ENCODE assay signal across 8 mouse cellular contexts in the genomic region with DNA sequence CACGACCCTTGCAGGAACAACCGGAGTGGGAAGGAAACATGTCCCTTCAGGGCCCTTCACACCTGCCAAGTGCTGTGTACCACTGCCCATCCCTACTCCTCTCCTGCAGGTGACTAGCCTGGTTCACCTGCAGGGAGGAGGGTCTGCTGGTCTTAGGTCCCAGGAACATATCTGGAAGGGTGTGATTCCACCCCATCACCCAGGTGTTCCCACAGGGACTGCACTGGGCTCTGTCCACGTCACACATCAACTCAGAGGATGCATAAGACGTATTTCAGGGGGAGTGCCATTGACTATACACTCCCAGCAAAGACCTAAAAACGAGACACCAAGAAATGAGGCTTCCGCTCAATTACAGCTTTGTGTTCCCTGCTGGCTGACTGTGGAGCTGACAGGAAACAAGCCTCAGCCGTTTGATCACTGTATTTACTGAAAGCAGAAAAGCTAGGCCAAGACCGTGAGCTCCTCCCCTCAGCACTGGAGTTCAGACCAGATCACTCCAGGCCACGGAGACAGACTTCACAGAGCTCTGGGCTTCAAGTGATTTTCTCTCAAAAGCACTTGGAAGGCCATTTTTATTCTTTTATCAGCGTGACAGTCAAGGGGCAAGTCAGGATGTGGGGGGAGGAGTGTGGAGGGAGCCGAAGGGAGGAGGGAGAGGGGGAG.
DNase-seq lines count a peak whose midpoint lies in the region; ATAC-seq lines count a peak whose summit lies in the region.

No protein-coding gene starts in this region.

- H3K9me3 ChIP-seq in embryonic facial prominence, embryonic 10.5 days, result peaks cover 10% of the 10 kb centered on the region
- no peaks in the 10 kb centered on the region; the same call in 1 of the 2 replicates for H3K9me3 ChIP-seq in midbrain, embryonic 11.5 days (ENCODE audit: control insufficient read depth, low read length)

- peaks cover 29% of the 10 kb centered on the region for H3K4me1 ChIP-seq in embryonic facial prominence, embryonic 10.5 days
- H3K4me1 ChIP-seq in midbrain, embryonic 11.5 days (ENCODE audit: control insufficient read depth, insufficient read depth, low read length), result peaks cover 18% of the 10 kb centered on the region

- DNase-seq in Muller cell, postnatal 12 days (ENCODE audit: inconsistent ontology term), result peak; percentile 75
- DNase-seq in embryonic facial prominence, embryonic 10.5 days (ENCODE audit: low spot score), result peak; percentile 43
- DNase-seq in heart, postnatal 25 days (ENCODE audit: low spot score), result peak; percentile 34
- DNase-seq in kidney, postnatal 14 days, result peak; percentile 75
- DNase-seq in midbrain, embryonic 11.5 days (ENCODE audit: low spot score, missing footprints), result no peak
- DNase-seq in yolk sac, embryonic 10.5 days (ENCODE audit: low spot score), result peak; percentile 45
- DNase-seq in B cell, adult 2 months, result no peak
- no peak for DNase-seq in adrenal gland, postnatal 25 days

- peak overlapping the region; percentile 66 for H3K27ac ChIP-seq in embryonic facial prominence, embryonic 10.5 days (replicated peaks)
- 0 out of 2 replicates have a peak overlapping the region, but pooled peaks have one; percentile 16 for H3K27ac ChIP-seq in midbrain, embryonic 11.5 days (ENCODE audit: low read depth, low read length)

- ATAC-seq in midbrain, embryonic 11.5 days (ENCODE audit: low FRiP score), result peak; percentile 58; the same call in 1 of the 2 replicates

- H3K4me3 ChIP-seq in embryonic facial prominence, embryonic 10.5 days, result peak overlapping the region; percentile 27; the same call in 1 of the 2 replicates
- no peak overlapping the region for H3K4me3 ChIP-seq in midbrain, embryonic 11.5 days (ENCODE audit: low read depth, low read length)

- no peak overlapping the region for H3K4me2 ChIP-seq in midbrain, embryonic 11.5 days

- WGBS in embryonic facial prominence, embryonic 10.5 days, result 24% methylated on average over 11 of the region's 11 CpGs
- WGBS in midbrain, embryonic 11.5 days, result 34% methylated on average over 11 of the region's 11 CpGs

- no peaks in the 10 kb centered on the region for H3K27me3 ChIP-seq in embryonic facial prominence, embryonic 10.5 days (replicated peaks; ENCODE audit: low read depth, poor library complexity, severe bottlenecking)
- H3K27me3 ChIP-seq in midbrain, embryonic 11.5 days (ENCODE audit: control insufficient read depth, insufficient read depth, low read length), result no peaks in the 10 kb centered on the region

- H3K9ac ChIP-seq in midbrain, embryonic 11.5 days (ENCODE audit: low read length), result peak overlapping the region; percentile 12; the same call in 1 of the 2 replicates

- H3K36me3 ChIP-seq in embryonic facial prominence, embryonic 10.5 days (replicated peaks), result peaks cover 27% of the 10 kb centered on the region
- H3K36me3 ChIP-seq in midbrain, embryonic 11.5 days (ENCODE audit: control insufficient read depth, insufficient read depth, low read length), result peaks cover 11% of the 10 kb centered on the region

- intact Hi-C loops in heart, postnatal 25 days (cut with DNase I), result loop anchor here (5.0 kb wide), 1 partner anchor 335 kb away; no protein-coding TSS in a partner anchor

Comparison
In these comparisons a context has a peak if more than half of its experiments do, and no peak if none do; other contexts are left out.
1. DNase-seq: peak in Muller cell, postnatal 12 days (single experiment), embryonic facial prominence, embryonic 10.5 days (single experiment), heart, postnatal 25 days (single experiment), kidney, postnatal 14 days (single experiment) and yolk sac, embryonic 10.5 days (single experiment); none in midbrain, embryonic 11.5 days (single experiment), B cell, adult 2 months (0 of 2) and adrenal gland, postnatal 25 days (single experiment).